Mouse (Mus musculus): ENCODE data around the gene Bcor. TPM values are rescaled to one million over a fixed set of nuclear protein-coding genes. Genes with fewer than 3 reads are reported as not detected.
A peak's percentile ranks its signal among the peaks of the same experiment; 100 is the strongest.

The Bcor gene
- total RNA-seq, 4 experiments from 2014 or later = 17.6 to 21.4 (median 20.3) TPM

- peak; percentile 59 to 67 for DNase-seq (ENCODE audit: low spot score in 2 of 2)
Observed at GRCm38 (mm10) chrX:12006031-12006881, 153.9 kb downstream of the Bcor start.

GRCm38 (mm10) chrX:12005181-12006030 is 154.7 kb downstream of the Bcor start:
- no peak for DNase-seq (ENCODE audit: low spot score in 2 of 2)

- DNase-seq (ENCODE audit: low spot score in 2 of 2) = no peak
Observed at GRCm38 (mm10) chrX:12004416-12004815, 155.7 kb downstream of the Bcor start.

DNA sequence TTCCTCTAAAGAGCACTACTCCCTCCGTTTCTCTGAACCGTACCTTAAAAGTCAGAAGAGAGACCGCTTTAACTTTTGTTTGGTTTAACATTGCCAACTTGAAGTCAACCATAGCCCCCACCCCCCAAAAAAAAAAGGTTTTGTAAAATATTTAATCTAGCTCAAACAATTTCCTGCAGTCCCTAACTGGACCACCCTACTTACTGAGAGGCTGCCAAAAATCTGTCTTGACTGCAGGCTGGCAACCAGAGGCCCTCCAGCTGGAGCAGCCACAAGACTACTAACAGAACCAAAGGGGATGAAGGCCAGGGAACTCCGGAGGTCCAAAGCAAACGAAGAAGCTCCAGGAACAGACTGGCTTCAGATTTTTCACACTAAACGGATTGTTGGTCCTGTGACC is 156.2 kb downstream of the Bcor start:
- no peak for DNase-seq (ENCODE audit: low spot score in 2 of 2)

DNA sequence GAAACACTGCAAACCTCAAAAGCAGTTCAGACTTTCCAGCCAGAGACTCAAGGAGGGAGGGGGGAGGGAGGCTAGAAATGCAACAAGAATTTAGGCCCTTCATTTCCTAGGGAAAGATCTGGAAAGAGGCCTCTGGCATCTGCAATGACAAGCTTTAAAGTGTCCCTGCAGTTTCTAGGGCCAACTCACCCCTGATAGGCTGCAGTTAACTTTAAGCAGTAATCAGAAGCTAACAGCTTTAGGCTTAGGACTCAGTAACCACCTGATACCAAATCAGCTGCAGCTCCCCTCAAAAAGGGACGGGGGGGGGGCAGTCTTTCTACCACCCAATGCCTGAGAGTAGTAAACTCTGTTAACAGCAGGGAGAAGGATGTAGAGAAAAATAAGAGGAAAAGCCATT is 156.6 kb downstream of the Bcor start:
- DNase-seq (ENCODE audit: low spot score in 2 of 2) = no peak

DNA sequence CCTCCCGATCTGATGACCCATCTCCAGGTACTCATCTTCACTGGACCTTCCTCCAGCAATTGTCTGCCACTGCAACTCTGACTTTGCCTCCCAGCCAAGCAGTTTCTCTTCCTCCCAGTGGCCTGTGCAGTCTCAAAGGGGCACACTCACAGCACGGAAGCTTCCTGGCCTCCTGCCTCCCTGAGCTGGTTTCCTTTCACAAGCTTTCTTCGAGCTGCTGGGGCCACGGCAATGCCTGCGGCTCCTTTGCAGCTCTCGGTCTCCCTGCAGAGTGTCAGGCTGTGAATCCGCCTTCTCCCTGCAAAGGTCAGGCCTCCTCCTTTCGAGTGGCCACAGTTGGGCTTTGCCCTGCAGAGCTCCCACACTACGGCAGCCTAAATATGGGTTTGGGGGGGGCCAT is 157.0 kb downstream of the Bcor start:
- no peak for DNase-seq (ENCODE audit: low spot score in 2 of 2)

DNA sequence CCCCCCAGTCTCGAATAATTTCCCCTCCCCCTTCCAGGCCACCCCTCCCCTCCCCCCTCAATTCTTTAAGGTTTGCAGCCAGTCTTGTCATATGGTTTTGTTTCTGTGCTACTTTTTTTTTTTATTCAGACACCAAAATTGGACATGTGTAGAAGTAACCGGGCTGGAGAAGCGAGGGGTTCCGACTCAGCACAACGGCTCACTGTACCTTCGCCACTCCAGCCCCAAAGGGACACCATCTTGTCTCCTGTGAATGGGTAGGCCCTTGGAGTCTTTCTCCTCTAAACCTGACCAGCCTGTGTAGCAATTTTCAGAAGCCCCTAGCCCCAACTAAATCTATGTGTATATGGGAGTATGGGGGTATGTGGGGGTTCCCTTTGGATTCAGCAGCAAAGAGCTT is 157.6 kb downstream of the Bcor start:
- no peak for DNase-seq (ENCODE audit: low spot score in 2 of 2)

DNA sequence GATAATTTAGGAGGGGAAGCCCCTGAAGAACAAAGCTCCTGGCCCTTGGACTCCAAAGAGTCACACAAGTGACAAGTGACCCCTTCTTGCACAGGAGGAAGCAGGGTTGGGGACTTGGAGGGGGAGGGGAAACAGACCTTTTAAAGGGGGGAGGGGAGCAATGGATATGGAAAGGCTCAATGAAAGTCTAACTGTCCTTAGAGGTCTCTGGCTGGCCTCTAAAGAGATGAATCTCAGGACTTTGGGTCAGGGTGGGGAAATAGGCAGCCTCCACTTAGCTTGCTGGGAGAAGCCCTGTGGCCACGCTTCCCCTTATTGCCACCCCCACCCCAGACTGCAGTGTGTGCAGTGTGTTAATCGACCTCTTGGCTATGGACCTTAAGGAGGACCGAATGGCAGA is 158.2 kb downstream of the Bcor start:
- DNase-seq (ENCODE audit: low spot score in 2 of 2) = no peak

GRCm38 (mm10) chrX:12001336-12001735 is 158.8 kb downstream of the Bcor start:
- DNase-seq (ENCODE audit: low spot score in 2 of 2) = no peak

- DNase-seq (ENCODE audit: low spot score in 2 of 2) = no peak
Observed at GRCm38 (mm10) chrX:12000620-12001019, 159.5 kb downstream of the Bcor start.

- DNase-seq (ENCODE audit: low spot score in 2 of 2) = no peak
Observed at GRCm38 (mm10) chrX:11999951-12000350, 160.2 kb downstream of the Bcor start.

- DNase-seq (ENCODE audit: low spot score in 2 of 2) = peak in 1 of 2 experiments; percentile 35
Observed at GRCm38 (mm10) chrX:11998934-11999336, 161.2 kb downstream of the Bcor start.

GRCm38 (mm10) chrX:11996891-11997290 is 163.3 kb downstream of the Bcor start:
- DNase-seq (ENCODE audit: low spot score in 2 of 2) = no peak

DNA sequence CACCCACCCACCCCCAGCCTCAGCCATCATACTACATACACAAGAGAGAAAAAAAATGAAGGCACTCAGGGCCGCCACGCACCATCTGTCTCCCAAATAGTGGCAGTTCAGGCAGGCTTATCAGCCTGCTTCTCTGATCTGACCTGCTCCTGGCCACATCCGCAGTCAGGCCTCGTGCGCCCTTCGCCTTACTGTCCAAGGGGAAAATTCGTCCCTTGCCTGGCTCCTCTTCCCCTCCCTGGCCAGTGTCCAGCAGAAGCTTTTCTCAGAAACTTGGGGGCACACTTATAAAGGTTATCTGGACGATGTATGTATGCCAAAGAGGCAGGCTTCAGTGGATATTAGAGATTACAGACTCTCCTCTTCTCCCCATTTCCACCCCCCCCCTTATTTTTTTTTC is 163.7 kb downstream of the Bcor start:
- no peak for DNase-seq (ENCODE audit: low spot score in 2 of 2)

DNA sequence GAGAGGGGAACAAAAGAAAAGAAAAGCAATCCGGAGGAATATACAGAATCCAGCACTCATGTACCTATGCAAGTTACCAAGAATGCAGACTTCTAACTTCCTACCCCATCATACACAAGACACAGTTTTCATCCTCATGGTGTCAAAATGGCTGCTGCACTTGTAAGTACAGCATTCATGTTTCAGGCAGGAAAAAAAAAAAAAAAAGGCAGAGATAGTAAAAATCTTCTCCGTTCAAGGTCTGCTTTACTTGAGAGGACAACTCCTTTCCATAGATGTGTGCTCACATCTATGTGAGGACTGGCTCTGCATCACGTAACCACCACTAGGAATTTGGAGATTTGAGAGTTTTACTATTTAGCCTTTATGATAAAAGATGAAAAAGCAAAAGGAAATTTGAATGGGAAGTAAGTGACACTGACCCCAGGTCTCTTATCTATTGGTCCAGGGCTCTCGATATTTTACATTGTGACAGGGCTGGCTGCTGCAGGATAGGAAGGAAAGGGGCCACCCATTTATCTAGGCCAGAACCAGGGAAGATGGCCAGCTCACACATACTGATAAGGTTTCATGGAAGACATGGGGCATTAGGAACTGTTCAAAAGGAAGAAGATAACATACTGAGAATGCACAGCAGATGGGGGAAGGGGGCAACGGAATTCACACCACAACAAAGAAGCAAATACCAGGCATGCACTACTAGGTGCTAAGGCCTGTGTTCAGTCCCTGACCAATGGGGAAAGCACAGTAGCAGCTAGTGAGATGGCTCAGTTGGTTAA is 166.3 kb downstream of the Bcor start:
- DNase-seq (ENCODE audit: low spot score in 2 of 2) = no peak

GRCm38 (mm10) chrX:11989471-11989870 is 170.7 kb downstream of the Bcor start:
- no peak for DNase-seq (ENCODE audit: low spot score in 2 of 2)

DNA sequence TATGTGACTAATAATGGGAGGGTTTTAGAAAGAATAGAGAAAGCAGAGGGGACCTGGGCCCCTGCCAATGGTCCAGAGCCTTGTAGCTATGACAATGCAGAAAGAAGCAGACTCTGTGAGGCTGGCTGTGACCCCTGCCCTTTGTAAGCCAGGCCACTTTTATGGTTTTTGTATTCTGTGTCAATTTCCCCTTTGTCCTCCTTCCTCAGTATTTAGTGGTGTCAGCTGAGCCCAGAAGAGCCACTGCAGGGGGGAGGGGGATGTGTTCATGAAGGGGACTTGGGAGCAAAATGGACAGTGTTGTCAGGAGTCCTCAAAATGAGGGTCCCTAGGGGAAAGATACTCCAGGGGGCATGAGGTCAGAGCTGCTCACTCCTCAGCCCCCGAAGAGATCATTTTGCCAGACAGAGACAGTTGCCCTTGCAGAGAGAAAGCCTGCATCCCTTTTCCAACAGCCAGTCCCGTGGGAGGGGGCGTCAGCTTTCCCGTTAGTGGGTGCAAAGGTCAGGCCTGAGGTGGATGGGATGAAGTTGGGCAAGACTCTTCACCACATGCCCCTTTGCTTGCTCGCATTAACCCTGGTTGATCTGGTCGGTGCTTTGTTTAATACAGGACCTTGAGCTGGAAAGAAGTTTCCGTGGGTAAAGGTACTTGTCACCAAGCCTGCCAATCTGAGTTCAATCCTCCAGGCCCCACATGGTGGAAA is 171.8 kb downstream of the Bcor start:
- no peak for DNase-seq (ENCODE audit: low spot score in 2 of 2)

DNA sequence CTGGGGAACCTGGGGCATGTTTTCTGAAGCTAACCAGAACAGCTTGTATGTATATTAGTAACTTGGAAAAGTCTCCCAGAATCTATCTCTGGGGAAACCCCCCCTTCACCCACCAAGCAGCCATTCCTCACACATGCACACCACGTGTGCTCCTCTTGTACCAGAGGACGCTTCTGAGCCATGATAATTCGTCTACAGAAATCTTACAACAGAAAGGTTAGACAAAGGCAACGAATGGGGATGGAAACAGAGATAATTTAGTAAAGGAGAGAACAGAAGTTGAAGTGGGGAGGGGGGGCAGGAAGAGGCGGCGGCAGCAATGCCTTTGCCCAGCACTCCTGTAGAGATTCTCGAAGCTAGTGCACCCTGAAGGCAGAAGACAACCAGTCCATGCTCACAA is 172.6 kb downstream of the Bcor start:
- no peak for DNase-seq (ENCODE audit: low spot score in 2 of 2)
